Mouse (Mus musculus) heart, adult 18-20 months (tissue): ENCODE data around the gene Otud7a. TPM values are rescaled to one million over a fixed set of nuclear protein-coding genes. Genes with fewer than 3 reads are reported as not detected.
"Not testable (repeated sequence)": the region's sequence is repeated elsewhere in the genome, so short reads cannot be mapped to it uniquely, and the experiment has no call there.

ENCODE experiments used
- DNase-seq, 2 experiments: peaks; one replicate each; pipeline ENCODE4 v3.0.0; 2021 to 2022; ENCODE audit warnings: mixed read lengths in 1 of 2
- total RNA-seq, 2 experiments: library from RNA; stranded (reverse); gene quantifications; 2 replicates each; pipeline ENCODE4 v1.2.3; 2021

Gene Otud7a
- total RNA-seq, 2 experiments from 2014 or later, result not detected

- no peak for DNase-seq
Measured at GRCm38 (mm10) chr7:63558918-63559317, 114.4 kb downstream of the Otud7a start.

- no peak for DNase-seq
Measured at GRCm38 (mm10) chr7:63559679-63560078, 115.1 kb downstream of the Otud7a start.

GRCm38 (mm10) chr7:63583310-63583709 lies 138.8 kb downstream of the Otud7a start:
- DNase-seq, result no peak

GRCm38 (mm10) chr7:63586184-63586870 lies 141.8 kb downstream of the Otud7a start:
- no peak for DNase-seq

- no peak for DNase-seq
Measured at GRCm38 (mm10) chr7:63590305-63590704, 145.8 kb downstream of the Otud7a start.

- no peak for DNase-seq
Measured at GRCm38 (mm10) chr7:63591322-63591721, 146.8 kb downstream of the Otud7a start.

GRCm38 (mm10) chr7:63592061-63592460 lies 147.5 kb downstream of the Otud7a start:
- DNase-seq, result no peak

GRCm38 (mm10) chr7:63604827-63605226 lies 160.3 kb downstream of the Otud7a start:
- no peak for DNase-seq

- DNase-seq, result no peak
Measured at GRCm38 (mm10) chr7:63617018-63617417, 172.5 kb downstream of the Otud7a start.

GRCm38 (mm10) chr7:63620776-63621340 lies 176.3 kb downstream of the Otud7a start:
- DNase-seq, result no peak

GRCm38 (mm10) chr7:63637651-63638050 lies 193.1 kb downstream of the Otud7a start:
- DNase-seq, result no peak

- no peak for DNase-seq
Measured at GRCm38 (mm10) chr7:63644002-63644401, 199.5 kb downstream of the Otud7a start.

GRCm38 (mm10) chr7:63647136-63647535 lies 202.6 kb downstream of the Otud7a start:
- DNase-seq, result no peak

- no peak for DNase-seq
Measured at GRCm38 (mm10) chr7:63660261-63660660, 215.7 kb downstream of the Otud7a start.

GRCm38 (mm10) chr7:63662757-63663156 lies 218.2 kb downstream of the Otud7a start:
- no peak for DNase-seq

GRCm38 (mm10) chr7:63665496-63665895 lies 220.9 kb downstream of the Otud7a start:
- no peak for DNase-seq

- no peak for DNase-seq
Measured at GRCm38 (mm10) chr7:63667986-63668741, 223.6 kb downstream of the Otud7a start.

GRCm38 (mm10) chr7:63668951-63669350 lies 224.4 kb downstream of the Otud7a start:
- DNase-seq, result no peak

- DNase-seq, result not testable (repeated sequence)
Measured at GRCm38 (mm10) chr7:63670911-63671310, 226.4 kb downstream of the Otud7a start.

- DNase-seq, result peak; percentile 25 to 56
Measured at GRCm38 (mm10) chr7:63671904-63672303, 227.4 kb downstream of the Otud7a start.

- no peak for DNase-seq
Measured at GRCm38 (mm10) chr7:63676631-63677030, 232.1 kb downstream of the Otud7a start.

GRCm38 (mm10) chr7:63677149-63677548 lies 232.6 kb downstream of the Otud7a start:
- DNase-seq, result no peak

GRCm38 (mm10) chr7:63687056-63687455 lies 242.5 kb downstream of the Otud7a start:
- no peak for DNase-seq
